Mouse (Mus musculus) erythroblast, embryonic 14.5 days (primary cell): Measurements from ENCODE around the gene Bach2.

Experiments
- GATA1 ChIP-seq: IDR thresholded peaks from 2 replicates; pipeline ENCODE4 v1.6.1; 2012; ENCODE audit warnings: low read length, inconsistent platforms, mixed read lengths
- TAL1 ChIP-seq: IDR thresholded peaks from 3 replicates; pipeline ENCODE4 v1.6.1; 2012; ENCODE audit warnings: low read length, inconsistent platforms, mixed read lengths

DNA sequence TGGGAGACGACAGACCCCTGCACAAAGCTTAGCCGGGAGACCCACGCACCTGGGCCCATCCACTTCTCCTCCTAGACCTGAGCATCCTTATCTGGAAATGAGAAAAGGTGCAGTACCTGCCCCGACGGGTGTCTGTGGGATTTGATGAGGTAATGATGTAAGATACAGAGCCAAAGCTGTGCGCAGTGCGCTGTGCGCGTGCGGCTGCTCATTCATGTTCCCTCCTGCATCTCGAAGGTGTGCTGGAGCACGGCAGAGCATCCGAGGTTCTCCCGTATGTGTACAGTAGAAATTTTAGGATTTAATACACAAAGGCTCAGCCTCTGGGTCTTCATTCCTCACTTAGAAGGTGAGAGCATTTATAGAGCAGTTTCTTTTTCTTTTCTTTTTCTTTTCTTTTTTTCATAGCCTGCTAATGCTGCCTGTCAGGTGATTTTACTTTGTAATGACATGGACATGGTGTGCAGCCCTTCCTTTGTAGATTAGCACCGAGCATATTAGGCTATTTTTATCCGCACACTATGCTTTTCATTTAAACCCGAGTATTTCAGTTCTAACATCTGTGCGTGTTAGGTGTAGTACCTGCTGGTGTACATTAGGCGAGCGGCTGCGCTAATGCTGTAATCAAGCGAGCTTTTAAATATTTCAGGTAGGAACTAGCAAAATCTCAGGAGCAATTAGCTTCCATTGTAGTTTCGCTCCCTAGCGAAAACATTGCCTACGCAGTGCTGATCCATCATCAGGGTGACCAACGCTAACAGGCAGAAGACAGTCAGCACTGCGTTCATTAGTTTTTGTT is 188.4 kb downstream of the Bach2 start:
- no peak for TF ChIP-seq TAL1
- TF ChIP-seq GATA1: no peak
